Mouse (Mus musculus) CH12.LX (cell line): ENCODE results near the gene Cdh13.

Experiments used
- CTCF ChIP-seq, 2 experiments: IDR thresholded peaks in 1 of 2; conservative IDR thresholded peaks in 1 of 2; 2 replicates each; pipeline ENCODE4 v1.5.1; 2011 to 2012; ENCODE audit warnings: low read depth in 2 of 2, low read length in 2 of 2, improper control_type of control experiment in 1 of 2, inconsistent platforms in 1 of 2, mild to moderate bottlenecking in 1 of 2, moderate library complexity in 1 of 2
- HCFC1 ChIP-seq: IDR thresholded peaks from 2 replicates; pipeline ENCODE4 v1.6.1; 2012; ENCODE audit warnings: low read depth, mild to moderate bottlenecking, inconsistent platforms, low read length, improper control_type of control experiment
- MAFK ChIP-seq: IDR thresholded peaks from 2 replicates; pipeline ENCODE4 v1.6.1; 2011; ENCODE audit warnings: low read length, improper control_type of control experiment; ENCODE audit not compliant: insufficient replicate concordance
- POLR2A ChIP-seq: IDR thresholded peaks from 2 replicates; pipeline ENCODE4 v1.6.1; 2011; ENCODE audit warnings: low read depth, mild to moderate bottlenecking, improper control_type of control experiment, low read length
- RAD21 ChIP-seq: IDR thresholded peaks from 2 replicates; pipeline ENCODE4 v1.6.1; 2011; ENCODE audit warnings: low read depth, mild to moderate bottlenecking, low read length, improper control_type of control experiment, moderate library complexity
- ZC3H11A ChIP-seq: IDR thresholded peaks from 2 replicates; pipeline ENCODE4 v1.6.1; 2012; ENCODE audit warnings: low read depth, mild to moderate bottlenecking, inconsistent platforms, low read length, improper control_type of control experiment

GRCm38 (mm10) chr8:119112861-119113260, 829.3 kb downstream of the Cdh13 start:
- TF ChIP-seq HCFC1: no peak
- TF ChIP-seq CTCF (conservative IDR thresholded peaks at IDR 0.05 in 1 of 2, IDR thresholded peaks at IDR 0.05 in 1 of 2; ENCODE audit: low read depth in 2 of 2, low read length in 2 of 2): no peak
- no peak for TF ChIP-seq MAFK
- no peak for TF ChIP-seq RAD21
- no peak for TF ChIP-seq ZC3H11A
- no peak for TF ChIP-seq POLR2A
